Mouse (Mus musculus): ENCODE data around the gene Glis3.

DNA sequence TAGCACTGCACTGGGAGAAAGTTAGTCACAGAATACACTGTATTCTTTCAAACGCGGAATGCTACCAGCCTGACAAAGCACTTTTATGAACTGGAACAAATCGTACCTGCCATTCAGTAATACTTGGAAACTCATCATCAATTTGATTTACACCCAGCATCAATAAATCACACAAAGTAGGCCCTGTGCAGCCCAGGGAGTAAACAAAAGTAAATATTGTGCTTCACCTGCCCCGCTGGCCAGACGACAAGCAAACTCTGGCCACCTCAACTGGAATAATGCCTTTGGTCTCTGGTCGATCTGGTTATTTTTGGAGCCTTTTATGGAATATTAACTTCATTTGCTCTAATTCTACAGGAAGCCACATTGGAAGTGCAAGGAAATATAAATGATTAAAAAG, 23.0 kb downstream of the Glis3 start:
- TF ChIP-seq GATA1 (IDR thresholded peaks at IDR 0.05; ENCODE audit: low read length) (no peak), TAL1 (IDR thresholded peaks at IDR 0.05; ENCODE audit: low read length) (no peak)
